Mouse (Mus musculus) brain, embryonic 18.5 days (tissue): ENCODE measurements around the gene Gm10230.
"Not testable (repeated sequence)": the region's sequence is repeated elsewhere in the genome, so short reads cannot be mapped to it uniquely, and the experiment has no call there.

ENCODE experiments used
- DNase-seq: peaks from one replicate; pipeline ENCODE4 v3.0.0-alpha.2; 2012; ENCODE audit warnings: low read depth, low spot score

The Gm10230 gene

DNA sequence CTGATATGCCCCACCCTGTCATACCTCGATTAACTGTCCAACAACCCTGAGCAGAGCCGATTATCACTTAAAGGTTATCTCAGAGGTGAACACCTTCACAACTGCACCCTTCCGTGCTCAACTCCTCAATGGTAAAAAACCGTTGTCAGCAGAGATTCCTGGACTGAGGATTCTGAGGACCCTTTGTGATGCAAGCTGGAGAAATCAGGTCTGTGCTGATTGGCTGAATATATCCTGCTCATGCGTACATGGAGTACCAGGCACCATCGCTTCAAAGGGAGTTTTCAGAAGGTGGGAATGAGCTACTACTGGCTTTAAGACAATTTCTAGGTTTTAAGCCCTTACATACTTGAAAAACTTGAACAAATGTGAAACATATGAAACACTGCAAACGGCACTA is at the start of gene Gm10230:
TSS of gene Gm10230 (minus strand) at position 101 of the 400 bp plus-strand sequence.
- not testable (repeated sequence) for DNase-seq
